Mouse (Mus musculus) neural tube, embryonic 14.5 days (tissue): ENCODE measurements around the gene Fyn. TPM values are rescaled to one million over a fixed set of nuclear protein-coding genes. Genes with fewer than 3 reads are reported as not detected.

Experiments
- ATAC-seq: fragments of 200-750 bp; cut with Nextera tagmentation; 2 replicates; pipeline ENCODE4 v1.8.0; 2017; ENCODE audit warnings: low read depth, mild to moderate bottlenecking, moderate TSS enrichment, moderate library complexity
- H3K27ac ChIP-seq: fragments of 300-500 bp; sonication (generic); 2 replicates; pipeline ENCODE4 v1.5.1; 2014; ENCODE audit warnings: low read depth, mild to moderate bottlenecking, control low read depth, low read length, moderate library complexity, mixed read lengths
- H3K27me3 ChIP-seq: fragments of 300-500 bp; sonication (generic); 2 replicates; pipeline ENCODE4 v1.6.1; 2014; ENCODE audit warnings: low read length; ENCODE audit not compliant: control insufficient read depth, insufficient read depth
- H3K36me3 ChIP-seq: fragments of 300-500 bp; sonication (generic); 2 replicates; pipeline ENCODE4 v1.6.1; 2014; ENCODE audit warnings: low read length, mixed read lengths; ENCODE audit not compliant: control insufficient read depth, insufficient read depth
- H3K4me1 ChIP-seq: fragments of 300-500 bp; sonication (generic); 2 replicates; pipeline ENCODE4 v1.6.1; 2014; ENCODE audit warnings: low read length; ENCODE audit not compliant: control insufficient read depth, insufficient read depth
- H3K4me2 ChIP-seq: fragments of 300-500 bp; sonication (generic); 2 replicates; pipeline ENCODE4 v1.6.1; 2014; ENCODE audit warnings: mild to moderate bottlenecking, low read depth, low read length, control low read depth
- H3K4me3 ChIP-seq: fragments of 300-500 bp; sonication (generic); 2 replicates; pipeline ENCODE4 v1.5.1; 2014; ENCODE audit warnings: low read depth, low read length, control low read depth, mixed read lengths
- H3K9ac ChIP-seq: fragments of 300-500 bp; sonication (generic); replicated peaks from 2 replicates; pipeline ENCODE4 v1.6.1; 2014; ENCODE audit warnings: low read depth, mild to moderate bottlenecking, control low read depth, low read length, mixed read lengths
- H3K9me3 ChIP-seq: fragments of 300-500 bp; sonication (generic); 2 replicates; pipeline ENCODE4 v1.6.1; 2016; ENCODE audit warnings: low read length; ENCODE audit not compliant: control insufficient read depth
- WGBS: fragments of 180-500 bp; shearing (Covaris S2); extraction: QIAGEN DNeasy Blood & Tissue Kit; methylation state at CpG from one replicate; pipeline ENCODE4 v1.1.7; 2014; 5-methylcytosine and 5-hydroxymethylcytosine counted together
- polyA plus RNA-seq: library from polyadenylated mRNA; unstranded; fragments of >200 nt; fragmentation: Nextera tagmentation; extraction: Ambion mirVana; gene quantifications from 2 replicates; pipeline ENCODE4 v1.2.1, GENCODE M21; 2014

Fyn gene
- polyA plus RNA-seq, 1 experiment from 2014 or later = 113 TPM

DNA sequence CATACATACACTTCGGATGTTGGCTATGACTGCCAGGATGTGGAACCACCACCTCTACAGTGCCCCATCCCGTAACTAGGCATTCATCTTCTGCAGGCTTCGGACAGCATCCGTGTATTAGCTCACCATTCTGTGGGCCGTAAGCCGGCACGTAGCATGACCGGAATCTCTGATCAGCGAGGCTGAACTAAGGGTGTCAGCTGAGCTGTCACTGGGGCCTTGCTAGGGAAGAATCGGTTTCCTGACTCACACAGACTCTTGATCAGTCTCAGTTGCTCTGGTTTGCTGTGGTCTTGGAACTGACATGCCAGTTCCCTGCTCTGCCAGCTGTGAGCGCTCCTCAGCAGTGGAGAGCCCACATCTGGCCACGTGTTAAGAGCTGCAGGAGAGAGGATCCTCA, 137.7 kb downstream of the Fyn start:
- H3K4me2 ChIP-seq = no peak overlapping the region
- H3K4me1 ChIP-seq = peaks cover 55% of the 10 kb centered on the region
- peak; percentile 25; the same call in 1 of the 2 replicates for ATAC-seq
- H3K4me3 ChIP-seq = no peak overlapping the region
- no peaks in the 10 kb centered on the region for H3K27me3 ChIP-seq
- H3K27ac ChIP-seq = peak overlapping the region; percentile 55
- no peaks in the 10 kb centered on the region for H3K36me3 ChIP-seq
- no peak overlapping the region for H3K9ac ChIP-seq
- no peaks in the 10 kb centered on the region for H3K9me3 ChIP-seq
- WGBS = 57% methylated on average over 12 of the region's 12 CpGs

- no peak overlapping the region for H3K4me3 ChIP-seq
- H3K4me2 ChIP-seq = no peak overlapping the region
- H3K4me1 ChIP-seq = peaks cover 50% of the 10 kb centered on the region
- no peaks in the 10 kb centered on the region for H3K9me3 ChIP-seq
- H3K27ac ChIP-seq = peak overlapping the region; percentile 55
- no peaks in the 10 kb centered on the region; the same call in 1 of the 2 replicates for H3K36me3 ChIP-seq
- 0 out of 2 replicates have a peak, but pooled peaks have one; percentile 9 for ATAC-seq
- no peak overlapping the region for H3K9ac ChIP-seq
- WGBS = 79% methylated on average over 7 of the region's 7 CpGs
- H3K27me3 ChIP-seq = no peaks in the 10 kb centered on the region
Measured at GRCm38 (mm10) chr10:39506831-39507230, 138.2 kb downstream of the Fyn start.

DNA sequence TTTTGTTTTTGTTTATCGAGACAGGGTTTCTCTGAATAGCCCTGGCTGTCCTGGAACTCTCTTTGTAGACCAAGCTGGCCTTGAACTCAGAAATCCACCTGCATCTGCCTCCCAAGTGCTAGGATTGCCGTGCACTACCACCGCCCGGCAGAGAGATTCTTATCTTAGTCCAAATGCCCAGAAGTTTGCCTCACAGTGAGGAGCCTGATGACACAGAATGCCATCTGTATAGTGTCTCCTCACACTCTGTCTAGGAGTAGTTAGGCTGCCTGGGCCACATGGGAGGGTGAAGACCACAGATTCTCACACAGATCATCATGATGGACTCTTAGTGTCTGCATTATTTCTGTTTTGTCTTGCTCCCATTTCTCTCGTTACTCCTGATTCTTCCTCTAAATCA, 140.1 kb downstream of the Fyn start:
- WGBS = 92% methylated on average over 5 of the region's 5 CpGs
- Histone ChIP-seq H3K9ac (no peak overlapping the region), H3K9me3 (no peaks in the 10 kb centered on the region), H3K4me1 (peaks cover 32% of the 10 kb centered on the region), H3K27me3 (no peaks in the 10 kb centered on the region), H3K27ac (no peak overlapping the region), H3K4me2 (no peak overlapping the region), H3K4me3 (no peak overlapping the region), H3K36me3 (peaks cover 5% of the 10 kb centered on the region; the same call in 1 of the 2 replicates)
- no peak for ATAC-seq

- no peak overlapping the region for H3K9ac ChIP-seq
- peaks cover 5% of the 10 kb centered on the region; the same call in 1 of the 2 replicates for H3K36me3 ChIP-seq
- ATAC-seq = no peak
- H3K27me3 ChIP-seq = no peaks in the 10 kb centered on the region
- WGBS = 62% methylated on average over 8 of the region's 8 CpGs
- no peak overlapping the region for H3K4me3 ChIP-seq
- no peaks in the 10 kb centered on the region for H3K9me3 ChIP-seq
- no peak overlapping the region for H3K27ac ChIP-seq
- peaks cover 30% of the 10 kb centered on the region for H3K4me1 ChIP-seq
- H3K4me2 ChIP-seq = no peak overlapping the region
Measured at GRCm38 (mm10) chr10:39509937-39510336, 141.3 kb downstream of the Fyn start.

DNA sequence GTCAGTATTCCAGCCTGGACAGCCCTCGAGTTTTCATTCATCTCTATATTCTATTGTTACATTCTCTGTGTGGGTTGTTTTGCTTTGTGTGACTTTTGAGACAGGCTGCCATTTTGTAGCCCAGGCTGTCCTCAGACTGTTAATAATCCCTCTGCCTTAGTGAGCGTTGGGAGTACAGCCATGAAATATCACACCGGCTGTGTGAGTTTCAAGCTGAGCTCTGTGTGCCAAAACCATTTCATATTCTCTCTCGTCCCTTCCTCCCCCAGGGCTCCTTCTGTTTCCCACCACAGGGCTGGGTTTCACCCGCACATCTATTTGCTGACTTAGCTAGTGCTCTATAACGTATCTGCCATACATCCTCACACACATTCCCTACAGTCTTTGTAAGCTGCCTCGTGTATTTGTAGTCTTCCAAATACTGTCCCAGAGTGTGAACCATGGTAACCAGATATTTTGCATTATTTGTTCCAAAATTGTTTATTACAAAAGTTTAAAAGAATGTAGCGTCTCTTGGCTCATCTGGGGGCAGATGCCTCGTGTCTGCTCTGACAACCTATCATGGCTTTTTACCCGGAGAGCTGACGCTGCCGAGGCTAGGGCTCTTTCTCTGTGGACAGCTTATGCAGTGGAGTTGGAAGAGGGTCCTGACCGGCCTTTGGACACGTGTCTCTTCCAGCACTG, 144.1 kb downstream of the Fyn start:
- Histone ChIP-seq H3K27ac (no peak overlapping the region), H3K27me3 (no peaks in the 10 kb centered on the region), H3K36me3 (peaks cover 10% of the 10 kb centered on the region), H3K9ac (no peak overlapping the region), H3K4me3 (no peak overlapping the region), H3K9me3 (no peaks in the 10 kb centered on the region), H3K4me1 (peaks cover 16% of the 10 kb centered on the region), H3K4me2 (no peak overlapping the region)
- WGBS = 74% methylated on average over 14 of the region's 14 CpGs
- no peak for ATAC-seq

DNA sequence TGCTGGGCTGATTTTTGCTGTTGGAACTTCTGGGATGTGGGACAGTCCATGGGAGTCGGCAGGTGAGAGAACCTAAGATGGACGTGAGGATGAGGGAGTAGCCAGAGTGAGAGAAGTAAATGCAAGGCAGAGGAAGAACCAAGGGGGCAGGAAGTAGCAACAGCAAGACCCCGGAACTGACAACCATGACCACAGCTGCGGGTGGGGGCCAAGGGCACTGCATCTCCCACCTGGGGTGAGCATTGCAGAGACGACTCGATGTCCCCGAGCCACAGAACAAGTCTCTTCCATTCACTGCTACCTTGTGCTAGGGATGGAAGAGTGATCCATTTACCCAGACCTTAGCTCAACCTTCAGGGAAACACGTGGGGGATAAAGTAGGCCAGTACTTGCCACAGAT, 146.3 kb downstream of the Fyn start:
- Histone ChIP-seq H3K27ac (no peak overlapping the region), H3K27me3 (no peaks in the 10 kb centered on the region), H3K9me3 (no peaks in the 10 kb centered on the region), H3K36me3 (peaks cover 10% of the 10 kb centered on the region), H3K4me2 (no peak overlapping the region), H3K4me3 (no peak overlapping the region), H3K9ac (no peak overlapping the region), H3K4me1 (peaks cover 23% of the 10 kb centered on the region)
- 96% methylated on average over 8 of the region's 8 CpGs for WGBS
- ATAC-seq = no peak

- peaks cover 30% of the 10 kb centered on the region for H3K4me1 ChIP-seq
- 78% methylated on average over 6 of the region's 6 CpGs for WGBS
- peaks cover 10% of the 10 kb centered on the region for H3K36me3 ChIP-seq
- H3K27ac ChIP-seq = no peak overlapping the region
- no peak for ATAC-seq
- no peaks in the 10 kb centered on the region for H3K9me3 ChIP-seq
- no peaks in the 10 kb centered on the region for H3K27me3 ChIP-seq
- no peak overlapping the region for H3K4me2 ChIP-seq
- no peak overlapping the region for H3K9ac ChIP-seq
- no peak overlapping the region for H3K4me3 ChIP-seq
Measured at GRCm38 (mm10) chr10:39516541-39517133, 148.0 kb downstream of the Fyn start.

DNA sequence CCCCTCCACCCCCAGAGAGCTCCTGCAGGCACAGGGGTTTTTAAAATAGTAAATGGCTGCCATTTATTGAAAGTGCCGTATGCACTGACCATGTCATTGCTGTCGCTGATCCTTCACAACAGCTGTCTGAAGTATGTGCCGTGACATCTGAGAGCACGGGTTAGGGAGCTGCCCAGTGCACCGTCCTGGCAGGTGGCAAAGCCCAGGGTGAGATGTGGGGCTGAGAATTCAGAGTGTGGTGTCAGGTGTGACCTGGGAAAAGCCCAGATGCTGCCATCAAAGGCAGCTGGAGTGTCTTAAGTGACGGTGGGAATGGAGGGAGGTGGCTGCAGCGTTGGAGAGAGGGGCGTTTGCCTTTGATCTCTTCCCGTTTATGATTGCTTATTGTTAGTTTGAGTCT, 148.7 kb downstream of the Fyn start:
- 10% methylated on average over 9 of the region's 9 CpGs for WGBS
- Histone ChIP-seq H3K9ac (no peak overlapping the region), H3K4me2 (no peak overlapping the region), H3K27me3 (no peaks in the 10 kb centered on the region), H3K4me3 (no peak overlapping the region), H3K36me3 (peaks cover 10% of the 10 kb centered on the region), H3K27ac (no peak overlapping the region; the same call in 1 of the 2 replicates), H3K4me1 (peaks cover 35% of the 10 kb centered on the region), H3K9me3 (no peaks in the 10 kb centered on the region)
- ATAC-seq = no peak

GRCm38 (mm10) chr10:39518232-39518631, 149.6 kb downstream of the Fyn start:
- peaks cover 37% of the 10 kb centered on the region for H3K4me1 ChIP-seq
- H3K27ac ChIP-seq = no peak overlapping the region
- H3K9me3 ChIP-seq = no peaks in the 10 kb centered on the region
- no peak overlapping the region for H3K4me2 ChIP-seq
- H3K4me3 ChIP-seq = no peak overlapping the region
- H3K36me3 ChIP-seq = peaks cover 10% of the 10 kb centered on the region; the same call in 1 of the 2 replicates
- WGBS = 27% methylated on average over 8 of the region's 8 CpGs
- ATAC-seq = no peak
- H3K27me3 ChIP-seq = no peaks in the 10 kb centered on the region
- H3K9ac ChIP-seq = 0 out of 2 replicates have a peak overlapping the region, but pooled peaks have one; percentile 8
